Mouse (Mus musculus) liver, embryonic 13.5 days (tissue): ENCODE results near the gene Egf. TPM values are rescaled to one million over a fixed set of nuclear protein-coding genes. Genes with fewer than 3 reads are reported as not detected.

ENCODE experiments used
- ATAC-seq: fragments of 200-750 bp; cut with Nextera tagmentation; 2 replicates; pipeline ENCODE4 v1.8.0; 2017; ENCODE audit warnings: low read depth, mild to moderate bottlenecking, moderate number of reproducible peaks, moderate library complexity
- DNase-seq: peaks from one replicate; pipeline ENCODE4 v3.0.0; 2022
- H3K27ac ChIP-seq: fragments of 300-500 bp; sonication (generic); 2 replicates; pipeline ENCODE4 v1.5.1; 2015; ENCODE audit warnings: moderate library complexity, mild to moderate bottlenecking, inconsistent platforms
- H3K27me3 ChIP-seq: fragments of 300-500 bp; sonication (generic); 2 replicates; pipeline ENCODE4 v1.6.1; 2015; ENCODE audit warnings: mild to moderate bottlenecking, inconsistent platforms
- H3K36me3 ChIP-seq: fragments of 300-500 bp; sonication (generic); 2 replicates; pipeline ENCODE4 v1.6.1; 2015; ENCODE audit warnings: mild to moderate bottlenecking, inconsistent platforms
- H3K4me1 ChIP-seq: fragments of 300-500 bp; sonication (generic); replicated peaks from 2 replicates; pipeline ENCODE4 v1.6.1; 2015; ENCODE audit warnings: inconsistent platforms
- H3K4me2 ChIP-seq: fragments of 300-500 bp; sonication (generic); 2 replicates; pipeline ENCODE4 v1.6.1; 2015; ENCODE audit warnings: inconsistent platforms, mild to moderate bottlenecking, moderate library complexity
- H3K4me3 ChIP-seq: fragments of 300-500 bp; sonication (generic); replicated peaks from 2 replicates; pipeline ENCODE4 v1.5.1; 2015; ENCODE audit warnings: mild to moderate bottlenecking, inconsistent platforms
- H3K9ac ChIP-seq: fragments of 300-500 bp; sonication (generic); 2 replicates; pipeline ENCODE4 v1.6.1; 2015; ENCODE audit warnings: mild to moderate bottlenecking, inconsistent platforms
- H3K9me3 ChIP-seq: fragments of 300-500 bp; sonication (generic); replicated peaks from 2 replicates; pipeline ENCODE4 v1.6.1; 2016; ENCODE audit warnings: inconsistent platforms
- WGBS: fragments of 180-500 bp; shearing (Covaris S2); methylation state at CpG from one replicate; pipeline ENCODE4 v1.1.7; 2015; ENCODE audit not compliant: insufficient replicate concordance; 5-methylcytosine and 5-hydroxymethylcytosine counted together
- microRNA-seq: library from miRNA; unstranded; fragments of <30 nt; microRNA quantifications from one replicate; pipeline ENCODE4, GENCODE M21; 2016
- polyA plus RNA-seq: library from polyadenylated mRNA; unstranded; fragments of >200 nt; fragmentation: Nextera tagmentation; extraction: Ambion mirVana; gene quantifications from 2 replicates; pipeline ENCODE4 v1.2.1, GENCODE M21; 2015

Gene Egf
- polyA plus RNA-seq, 1 experiment from 2014 or later, result 0.45 TPM

DNA sequence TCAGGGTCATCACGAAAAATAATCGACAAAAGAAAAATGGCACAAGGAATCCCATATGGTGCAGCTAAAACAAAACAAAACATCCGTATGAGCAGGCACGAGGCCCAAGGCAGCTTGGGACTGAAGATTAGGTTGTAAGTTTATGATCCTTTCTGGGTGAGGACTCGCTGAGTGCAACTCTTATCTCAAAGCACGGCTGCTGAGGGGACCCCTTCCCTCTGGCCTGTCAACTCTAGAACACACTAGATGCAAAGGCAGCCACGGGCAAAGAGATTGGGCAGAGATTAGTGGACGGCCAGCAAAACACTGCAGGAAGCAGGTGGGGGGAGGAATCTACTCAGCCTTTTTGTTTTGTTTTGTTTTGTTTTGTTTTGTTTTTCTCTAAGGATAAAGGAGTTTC lies 121.6 kb downstream of the Egf start:
- DNase-seq, result peak; percentile 22
- Histone ChIP-seq H3K27ac (no peak overlapping the region), H3K4me2 (no peak overlapping the region), H3K4me3 (no peak overlapping the region), H3K9ac (no peak overlapping the region), H3K27me3 (no peaks in the 10 kb centered on the region), H3K36me3 (peaks cover 14% of the 10 kb centered on the region; the same call in 1 of the 2 replicates), H3K9me3 (no peaks in the 10 kb centered on the region), H3K4me1 (peaks cover 9% of the 10 kb centered on the region)
- ATAC-seq, result peak; percentile 80; the same call in 1 of the 2 replicates
- WGBS, result 13% methylated on average over 8 of the region's 8 CpGs

DNA sequence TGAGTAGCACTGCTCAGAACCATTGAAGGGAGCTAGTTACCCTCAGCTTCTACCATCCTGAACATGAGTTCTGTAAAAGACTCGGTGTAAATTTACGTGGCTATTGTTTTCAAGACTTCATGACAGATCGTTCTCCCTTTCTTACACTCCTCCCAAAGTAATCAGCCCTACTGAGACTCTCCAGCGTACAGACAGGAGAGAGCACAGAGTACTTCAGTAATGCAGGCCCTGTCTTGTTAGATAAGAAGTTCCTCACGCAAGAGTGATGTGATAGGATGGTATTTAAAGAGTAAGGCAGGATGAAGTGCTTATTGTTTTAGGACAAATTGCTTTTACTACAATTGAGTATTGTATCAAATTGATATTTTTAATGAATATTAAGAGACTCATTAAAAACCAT lies 123.3 kb downstream of the Egf start:
- no peaks in the 10 kb centered on the region for H3K27me3 ChIP-seq
- H3K9ac ChIP-seq, result no peak overlapping the region
- WGBS, result 38% methylated on average over 5 of the region's 5 CpGs
- H3K9me3 ChIP-seq, result no peaks in the 10 kb centered on the region
- peaks cover 16% of the 10 kb centered on the region; the same call in 1 of the 2 replicates for H3K36me3 ChIP-seq
- ATAC-seq (peak; percentile 58; the same call in 1 of the 2 replicates), DNase-seq (no peak)
- H3K4me3 ChIP-seq, result no peak overlapping the region
- peaks cover 9% of the 10 kb centered on the region for H3K4me1 ChIP-seq
- H3K4me2 ChIP-seq, result no peak overlapping the region
- no peak overlapping the region for H3K27ac ChIP-seq

DNA sequence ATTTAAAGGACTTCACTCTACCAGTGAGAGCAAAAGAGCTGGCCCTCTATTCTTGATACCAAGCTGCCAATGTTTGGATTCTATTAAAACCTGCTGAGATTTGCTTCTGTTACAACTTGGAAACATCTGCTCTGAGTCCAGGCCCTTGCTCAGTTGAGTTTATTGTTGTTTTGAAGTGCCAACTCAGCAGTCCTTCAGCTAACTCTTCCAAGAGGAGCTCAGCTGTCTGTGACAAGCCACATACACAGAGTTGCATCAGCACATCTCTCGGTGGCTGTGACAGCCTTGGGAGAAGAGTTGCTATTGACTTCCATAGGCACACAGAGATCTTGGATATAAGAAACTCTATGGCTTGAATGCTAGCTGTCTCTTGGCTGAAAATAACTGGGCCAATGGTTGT lies 124.1 kb downstream of the Egf start:
- H3K9me3 ChIP-seq, result no peaks in the 10 kb centered on the region
- H3K27me3 ChIP-seq, result no peaks in the 10 kb centered on the region
- H3K9ac ChIP-seq, result no peak overlapping the region
- H3K4me3 ChIP-seq, result no peak overlapping the region
- no peak overlapping the region for H3K27ac ChIP-seq
- H3K4me1 ChIP-seq, result peaks cover 9% of the 10 kb centered on the region
- H3K36me3 ChIP-seq, result peaks cover 16% of the 10 kb centered on the region; the same call in 1 of the 2 replicates
- no peak overlapping the region for H3K4me2 ChIP-seq
- DNase-seq (no peak), ATAC-seq (no peak)
- WGBS, result 67% methylated on average over 1 of the region's 1 CpGs

Small RNAs within 50 kb of the gene (microRNA-seq; reads per million reads assigned to microRNA genes)
- not detected for gene Gm24515

Other genes starting within 250 kb of the Egf start
- 10.4 and 12.3 TPM in 2 replicates for gene Elovl6, start 223.0 kb downstream of the Egf start, polyA plus RNA-seq
- not detected in 2 replicates for gene Lrit3, start 48.7 kb upstream of the Egf start, polyA plus RNA-seq
- gene Rrh, start 67.3 kb upstream of the Egf start, polyA plus RNA-seq, result 0.03 and 0.12 TPM in 2 replicates
- gene Gar1, start 76.1 kb upstream of the Egf start, polyA plus RNA-seq, result 64.9 and 69.0 TPM in 2 replicates
- gene Cfi, start 80.6 kb upstream of the Egf start, polyA plus RNA-seq, result 112 and 141 TPM in 2 replicates
- 88.8 and 96.7 TPM in 2 replicates for gene Pla2g12a, start 123.3 kb upstream of the Egf start, polyA plus RNA-seq
- 38.4 and 43.5 TPM in 2 replicates for gene Casp6, start 146.1 kb upstream of the Egf start, polyA plus RNA-seq
- 10.0 and 10.9 TPM in 2 replicates for gene Mcub, start 214.9 kb upstream of the Egf start, polyA plus RNA-seq